Mouse (Mus musculus): ENCODE results near the gene Tinag.

GRCm38 (mm10) chr9:77045585-77045984, at the start of gene Tinag:
- TF ChIP-seq POLR2A (IDR thresholded peaks at IDR 0.05; ENCODE audit: low read depth, low read length): no peak
- no peak for TF ChIP-seq CTCF (conservative IDR thresholded peaks at IDR 0.05; ENCODE audit: insufficient read depth, insufficient read length, low read depth, low read length)

Measured in kidney, adult 2 months (tissue).